Mouse (Mus musculus) right cerebral cortex, adult 18-20 months (tissue): ENCODE results near the gene Gabarapl2.
A peak's percentile ranks its signal among the peaks of the same experiment; 100 is the strongest.
"Not testable (repeated sequence)": the region's sequence is repeated elsewhere in the genome, so short reads cannot be mapped to it uniquely, and the experiment has no call there.

ENCODE experiments used
- DNase-seq: peaks from one replicate; pipeline ENCODE4 v3.0.0; 2022; ENCODE audit warnings: mixed read lengths

Gene Gabarapl2

DNA sequence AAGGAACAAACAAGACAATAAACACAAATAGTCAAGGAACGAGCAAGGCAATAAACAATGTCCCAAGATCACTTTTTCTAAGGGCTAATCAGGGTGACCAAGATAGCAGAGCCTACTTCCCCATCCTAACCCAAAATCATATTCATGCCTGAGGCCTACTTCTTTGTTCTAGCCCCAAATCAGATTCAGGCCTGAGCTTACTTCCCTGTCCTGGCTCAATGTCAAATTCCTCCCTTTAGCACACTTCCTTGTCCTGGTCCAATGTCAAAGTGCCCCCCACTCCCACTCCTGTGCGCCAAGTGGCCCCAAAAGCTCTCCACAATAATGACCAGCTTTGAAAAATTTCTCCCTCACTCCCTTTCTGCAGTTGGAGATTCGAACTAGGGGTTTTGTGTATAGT is 3.3 kb upstream of the Gabarapl2 start:
- DNase-seq = no peak

DNA sequence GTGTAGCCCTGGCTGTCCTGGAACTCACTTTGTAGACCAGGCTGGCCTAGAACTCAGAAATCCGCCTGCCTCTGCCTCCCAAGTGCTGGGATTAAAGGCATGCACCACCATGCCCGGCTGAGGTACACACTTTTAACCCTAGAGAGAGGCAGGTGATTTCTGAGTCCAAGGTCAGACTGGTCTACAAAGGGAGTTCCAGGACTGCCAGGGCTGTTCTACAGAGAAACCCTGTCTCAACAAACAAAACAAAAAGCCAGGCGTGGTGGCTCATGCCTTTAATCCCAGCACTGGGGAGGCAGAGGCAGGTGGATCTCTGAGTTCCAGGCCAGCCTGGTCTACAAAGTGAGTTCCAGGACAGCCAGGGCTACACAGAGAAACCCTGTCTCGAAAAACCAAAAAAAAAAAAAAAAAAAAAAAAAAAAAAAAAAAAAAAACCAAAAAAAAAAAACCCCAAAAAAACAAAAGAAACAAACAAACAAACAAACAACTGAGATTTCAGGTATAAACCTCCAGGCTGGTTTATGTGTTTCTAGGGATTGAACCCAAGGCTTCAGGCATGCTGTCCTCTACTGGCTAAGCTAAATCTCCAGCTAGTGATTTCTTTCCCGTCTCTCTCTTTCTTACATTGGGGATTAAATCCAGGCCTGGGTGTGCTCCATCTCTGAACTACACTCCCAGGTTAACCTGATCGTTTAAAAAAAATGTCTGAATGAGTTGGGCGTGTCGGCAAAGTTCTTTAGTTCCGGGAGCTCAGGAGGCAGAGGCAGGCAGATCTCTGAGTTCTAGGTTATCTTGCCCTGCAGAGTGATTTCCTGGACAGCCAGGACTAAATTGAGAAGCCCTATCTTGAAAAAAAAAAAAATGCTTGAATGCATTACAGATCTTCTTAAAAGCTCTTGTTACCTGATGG is 2.2 kb upstream of the Gabarapl2 start:
- DNase-seq = not testable (repeated sequence)

DNA sequence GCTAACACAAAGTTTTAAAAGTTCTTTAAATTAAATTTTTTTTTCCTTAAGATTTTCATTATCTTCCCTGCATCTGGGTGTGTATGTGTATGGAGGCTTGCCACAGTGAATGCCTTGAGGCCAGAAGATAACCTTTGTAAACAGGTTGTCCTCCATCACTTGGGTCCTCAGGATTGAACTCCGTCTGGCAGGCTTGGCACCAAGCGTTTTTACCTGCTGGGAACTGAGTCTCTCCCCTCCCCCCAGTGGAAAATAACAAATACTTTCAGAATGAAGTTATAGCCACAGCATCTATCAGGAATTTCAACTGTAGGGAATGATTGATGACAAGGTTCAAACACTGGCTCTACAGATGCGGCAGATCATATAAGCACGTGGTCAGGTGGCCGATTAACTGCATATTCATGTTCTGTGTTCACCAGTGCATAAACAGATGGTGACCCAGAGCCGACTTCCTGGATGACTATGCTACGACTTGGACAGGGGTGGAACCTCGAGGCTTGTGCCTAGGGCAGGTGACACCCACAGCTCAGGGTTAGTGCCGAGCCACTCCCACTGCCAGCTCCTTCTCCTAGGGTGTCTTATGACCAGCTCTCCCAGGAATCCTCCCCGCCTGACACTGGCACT is 874 bp upstream of the Gabarapl2 start:
- DNase-seq = no peak

DNA sequence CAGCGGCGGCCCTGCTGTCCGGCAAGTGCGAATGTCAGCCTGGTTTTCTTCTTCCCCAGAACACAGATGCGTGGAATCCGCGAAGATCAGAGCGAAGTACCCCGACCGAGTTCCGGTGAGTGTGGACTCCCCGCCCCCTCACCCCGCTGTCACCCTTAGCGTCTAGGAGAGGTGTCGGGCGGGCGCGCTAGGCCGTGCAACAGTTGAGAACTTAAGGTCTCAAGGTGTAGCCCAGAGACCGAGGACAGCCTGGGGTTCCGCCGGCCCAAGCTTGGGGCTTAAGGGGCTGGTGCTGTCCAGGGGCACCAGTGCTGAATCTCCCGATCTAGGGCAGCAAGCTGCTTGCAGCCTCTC is 575 bp downstream of the Gabarapl2 start:
- DNase-seq = no peak

DNA sequence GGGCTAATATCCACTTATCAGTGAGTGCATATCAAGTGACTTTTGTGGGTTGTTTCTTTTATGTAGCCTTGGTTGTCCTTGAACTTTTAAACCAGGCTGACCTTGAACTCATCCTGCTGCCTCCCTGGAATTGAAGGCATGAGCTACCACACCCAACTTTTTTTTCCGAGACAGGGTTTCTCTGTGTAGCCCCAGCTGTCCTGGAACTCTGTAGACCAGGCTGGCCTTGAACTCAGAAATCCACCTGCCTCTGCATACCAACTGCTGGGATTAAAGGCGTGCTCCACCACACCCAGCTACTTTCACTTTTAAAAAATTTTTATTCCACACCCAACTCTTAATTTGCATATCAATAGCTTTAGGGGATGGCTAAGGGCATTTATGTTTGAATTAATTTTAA is 3.0 kb downstream of the Gabarapl2 start:
- no peak for DNase-seq

DNA sequence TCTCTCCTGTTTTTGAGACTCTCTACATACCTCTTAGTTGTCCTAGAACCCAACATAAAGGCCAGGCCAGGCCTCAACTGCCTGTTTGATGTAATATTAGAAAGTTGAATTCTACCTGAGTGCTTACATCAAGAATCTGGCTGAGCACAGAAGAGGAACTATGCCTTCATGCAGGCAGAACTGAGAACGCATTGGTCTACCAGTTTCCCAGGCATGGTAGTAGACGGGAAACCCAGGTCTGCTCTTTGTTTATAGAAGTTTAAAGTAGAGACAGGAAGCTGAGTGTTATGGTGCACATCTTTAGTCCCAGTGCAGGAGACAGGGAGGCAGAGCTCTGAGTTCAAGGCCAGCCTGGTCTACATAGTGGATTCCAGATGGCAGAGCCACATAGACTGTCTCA is 6.6 kb downstream of the Gabarapl2 start:
- DNase-seq = no peak

DNA sequence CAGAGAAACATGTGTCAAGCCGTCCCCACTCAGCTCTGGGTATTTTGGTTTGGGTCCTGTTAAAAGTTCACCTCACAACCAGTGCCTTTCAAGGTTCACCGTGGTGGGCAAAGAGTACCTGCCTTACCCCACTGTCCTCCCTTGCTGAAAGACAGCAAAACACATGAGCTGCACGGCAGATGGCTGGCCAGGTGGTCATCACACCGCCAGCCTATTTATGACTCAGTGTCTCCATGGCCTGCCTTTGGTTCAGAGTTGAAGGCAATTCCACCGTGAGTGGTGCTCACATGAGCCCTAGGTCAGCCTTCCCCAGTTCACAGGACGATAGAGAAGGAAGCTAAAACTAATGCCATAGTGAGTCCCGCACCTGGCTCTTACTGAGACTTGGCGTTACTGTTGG is 7.5 kb downstream of the Gabarapl2 start:
- no peak for DNase-seq

DNA sequence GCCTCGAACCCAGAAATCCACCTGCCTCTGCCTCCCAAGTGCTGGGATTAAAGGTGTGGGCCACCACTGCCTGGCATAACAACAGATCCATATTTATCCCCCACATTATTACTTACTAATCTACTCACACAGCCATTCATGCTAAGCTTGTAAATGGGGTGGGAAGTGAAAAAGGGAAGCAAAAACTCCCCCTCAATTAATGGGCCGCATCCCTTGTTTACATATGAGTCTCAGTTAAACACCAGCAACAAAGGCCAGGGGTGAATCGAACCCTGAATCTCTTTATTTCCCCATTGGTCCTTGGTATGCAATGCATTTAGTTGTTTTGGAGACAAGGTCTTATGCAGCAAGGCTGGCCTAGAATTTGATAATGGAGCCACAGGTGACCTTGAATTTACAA is 10.3 kb downstream of the Gabarapl2 start:
- no peak for DNase-seq

DNA sequence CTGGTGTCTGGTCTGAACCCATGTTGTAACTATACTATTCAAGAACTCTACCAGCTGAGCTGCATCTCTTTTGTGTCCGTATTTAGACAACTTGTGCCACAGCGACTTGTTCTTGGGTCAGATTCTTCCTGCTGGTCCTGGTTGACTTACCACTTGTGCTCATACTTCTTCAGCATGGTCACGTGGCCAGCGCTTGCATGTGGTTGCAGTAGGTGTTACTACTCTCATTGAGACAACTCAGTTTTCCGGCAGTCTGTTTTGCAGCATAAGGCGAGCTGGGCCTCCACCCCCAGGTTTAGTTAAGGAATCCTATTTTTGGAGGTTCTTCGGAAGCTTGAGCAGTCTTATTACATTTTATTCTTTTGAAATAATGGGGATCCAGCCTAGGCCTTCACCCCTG is 10.8 kb downstream of the Gabarapl2 start:
- DNase-seq = peak; percentile 79

DNA sequence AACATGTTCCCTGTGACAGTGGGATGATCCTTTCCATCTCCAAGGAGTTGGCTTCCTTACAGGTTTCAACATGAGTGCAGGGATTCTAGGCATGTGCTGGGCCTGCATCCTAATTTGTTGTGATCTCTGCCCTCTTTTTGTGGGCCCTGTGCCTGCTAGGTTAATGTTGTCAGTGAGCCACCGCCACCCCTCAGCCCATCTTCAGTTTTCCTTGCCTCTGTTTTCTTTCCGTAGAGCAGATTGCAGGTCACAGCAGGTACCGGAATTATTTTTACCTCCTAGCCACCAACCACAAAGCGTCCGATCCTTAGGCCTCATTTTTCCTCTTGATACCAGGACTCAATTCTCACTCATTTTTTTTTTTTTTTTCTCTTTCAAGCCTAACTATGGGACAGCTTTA is 11.4 kb downstream of the Gabarapl2 start:
- no peak for DNase-seq

DNA sequence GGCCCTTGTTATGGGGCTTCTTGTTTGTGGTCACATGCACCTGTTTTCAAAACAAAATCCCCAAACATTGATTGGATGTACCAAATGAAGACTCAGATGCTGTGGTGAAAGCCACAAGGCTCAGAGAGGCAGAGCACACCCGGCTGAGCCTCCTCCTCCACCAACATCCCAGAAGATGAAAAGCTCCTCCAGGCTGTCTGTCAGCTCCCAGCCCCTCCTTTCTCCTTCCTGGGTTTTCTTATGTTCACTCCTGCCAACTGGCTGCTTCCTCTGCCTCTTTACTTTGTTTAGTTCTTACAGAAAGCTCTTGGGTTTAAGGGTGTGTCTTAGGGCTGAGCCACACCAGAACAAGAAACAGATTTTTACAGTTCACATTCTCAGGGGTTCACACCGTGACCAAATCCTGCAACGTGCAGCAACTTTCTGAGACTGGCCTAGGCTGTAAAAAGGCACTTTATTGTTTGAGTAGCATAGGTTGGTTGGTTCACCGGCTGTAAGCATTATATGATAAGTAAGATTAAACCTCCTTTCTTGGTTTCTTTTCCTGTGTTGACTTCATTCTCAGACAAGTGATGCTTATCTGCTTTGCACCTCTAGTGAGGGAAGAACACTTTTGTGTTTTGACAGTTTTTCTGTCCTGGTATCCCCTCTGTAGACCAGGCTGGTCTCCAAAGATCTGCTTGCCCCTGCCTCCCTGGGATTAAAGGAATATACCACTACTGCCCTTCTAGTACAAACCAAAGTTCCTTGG is 14.5 kb downstream of the Gabarapl2 start:
- DNase-seq = no peak

DNA sequence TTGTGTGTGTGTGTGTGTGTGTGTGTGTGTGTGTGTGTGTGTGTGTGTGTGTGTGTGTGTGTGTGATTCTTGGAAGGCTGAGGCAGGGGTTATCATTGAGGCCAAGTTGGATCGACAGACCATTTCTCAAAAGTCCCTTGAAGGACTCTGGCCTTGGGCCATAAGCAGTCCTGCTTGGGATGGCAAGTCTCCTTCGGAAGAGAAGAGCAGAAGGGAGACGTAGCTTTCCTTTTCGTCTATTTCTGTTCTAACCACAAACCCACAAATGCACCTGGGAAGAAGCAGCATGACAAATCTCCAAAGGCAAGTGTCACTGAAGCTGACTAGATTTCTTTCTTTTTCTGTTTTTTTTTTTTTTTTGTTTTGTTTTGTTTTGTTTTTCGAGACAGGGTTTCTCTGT is 15.4 kb downstream of the Gabarapl2 start:
- no peak for DNase-seq

DNA sequence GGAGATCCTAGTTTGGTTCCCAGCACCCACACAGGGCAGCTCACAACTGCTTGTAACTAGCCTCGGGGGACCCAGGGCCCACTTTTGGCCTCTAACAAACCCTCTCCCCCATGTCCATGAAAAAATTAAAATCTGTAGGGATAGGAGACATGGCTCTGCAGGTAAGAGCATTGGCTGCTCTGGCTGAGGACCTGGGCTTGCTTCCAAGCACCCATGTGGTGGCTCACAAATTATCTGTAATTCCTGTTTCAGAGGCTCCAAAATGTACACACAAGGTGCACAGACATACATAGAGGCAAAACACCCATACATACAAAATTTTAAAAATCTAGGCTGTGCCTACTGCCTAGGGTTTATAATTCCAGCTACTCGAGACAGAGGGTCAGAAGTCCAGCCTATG is 16.7 kb downstream of the Gabarapl2 start:
- no peak for DNase-seq

DNA sequence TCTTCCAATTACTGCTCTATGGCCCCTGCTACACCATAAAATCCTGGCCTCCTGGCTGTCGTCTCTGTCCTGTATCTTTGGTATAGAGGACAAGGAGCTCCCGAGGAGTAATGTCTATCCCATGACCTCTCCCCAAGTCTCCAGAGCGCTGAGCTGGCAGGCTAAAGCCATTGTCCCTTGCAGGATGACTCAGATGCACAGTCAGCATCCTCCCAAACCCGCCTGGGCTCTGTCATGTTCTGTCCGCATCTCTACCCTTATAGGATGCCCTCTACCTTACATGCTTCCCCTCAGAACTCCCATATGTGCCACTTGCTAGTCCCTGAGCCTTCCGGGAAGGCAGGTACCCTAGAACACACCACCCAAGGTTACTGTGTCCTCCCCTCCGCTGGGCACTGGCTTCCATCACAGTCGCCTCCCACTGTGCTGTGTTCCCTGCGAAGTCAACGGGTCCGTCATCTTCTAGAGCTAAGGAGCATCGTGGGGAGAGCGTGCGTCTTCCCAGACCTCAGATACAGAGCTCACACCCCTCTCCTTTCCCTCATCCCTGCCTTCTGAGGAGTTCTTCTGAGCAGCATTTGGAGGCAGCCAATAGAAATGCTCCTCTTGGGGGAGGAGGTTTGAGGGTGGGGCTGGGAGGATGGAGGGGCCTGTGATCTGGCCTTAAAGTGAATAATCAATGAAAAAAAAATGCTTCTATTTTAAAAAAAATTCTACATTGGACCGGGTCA is 20.3 kb downstream of the Gabarapl2 start:
- DNase-seq = no peak

DNA sequence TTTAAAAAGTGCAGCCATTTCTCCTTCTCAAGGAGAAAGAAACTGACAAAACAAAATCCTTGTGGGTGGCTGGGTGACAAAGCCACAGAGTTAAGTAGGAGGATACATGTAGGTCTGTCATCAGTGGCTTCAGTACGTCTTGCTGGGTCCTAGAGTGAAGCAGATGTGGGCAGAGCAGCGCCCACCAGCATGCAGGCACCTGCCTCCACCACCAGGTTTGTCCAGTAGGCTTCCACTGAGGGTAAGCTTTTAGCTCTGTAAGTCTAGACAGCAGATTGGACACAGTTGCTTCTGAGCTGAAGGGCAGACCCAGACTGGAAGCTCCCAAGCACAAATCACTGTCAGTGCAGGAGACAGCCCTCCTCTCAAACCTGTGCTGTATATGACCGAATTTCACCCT is 20.8 kb downstream of the Gabarapl2 start:
- peak; percentile 8 for DNase-seq

DNA sequence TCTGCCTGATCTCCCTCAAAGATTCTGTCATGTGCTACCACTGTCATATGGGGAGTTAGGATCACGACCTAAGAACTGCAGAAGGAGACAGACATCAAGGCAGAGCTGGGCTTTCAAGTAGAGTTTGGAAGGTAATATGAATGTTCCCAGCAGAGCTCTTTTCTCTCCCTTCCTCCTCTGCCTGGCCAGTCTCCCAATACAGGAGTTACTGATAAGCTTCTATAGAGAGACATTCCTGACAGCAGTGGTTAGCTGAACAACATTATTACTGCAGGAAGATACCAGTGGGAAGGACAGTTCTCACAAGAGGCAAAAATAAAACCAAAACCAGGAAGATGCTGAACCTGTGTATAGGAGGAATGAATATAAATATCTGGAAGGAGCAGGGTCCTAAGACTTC is 22.1 kb downstream of the Gabarapl2 start:
- no peak for DNase-seq

DNA sequence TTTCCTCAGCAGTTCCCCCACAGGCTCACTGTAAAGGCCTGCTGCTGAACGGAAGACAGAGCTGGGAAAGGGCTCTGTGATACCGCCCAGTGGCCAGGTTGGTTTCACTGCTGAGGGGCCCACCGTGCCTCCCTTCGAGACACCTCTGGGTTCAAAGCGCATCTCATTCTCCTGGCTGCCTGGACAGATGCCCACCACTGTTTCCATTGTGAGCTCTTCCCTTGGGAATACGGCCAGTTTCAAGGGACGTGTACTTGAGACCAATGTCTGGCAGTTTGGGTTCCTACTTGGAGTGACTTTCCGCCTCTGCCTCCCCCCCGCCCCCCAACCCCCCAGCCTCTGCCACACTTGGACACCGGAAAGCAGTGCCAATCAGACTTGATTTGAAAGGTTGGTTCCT is 22.6 kb downstream of the Gabarapl2 start:
- no peak for DNase-seq

DNA sequence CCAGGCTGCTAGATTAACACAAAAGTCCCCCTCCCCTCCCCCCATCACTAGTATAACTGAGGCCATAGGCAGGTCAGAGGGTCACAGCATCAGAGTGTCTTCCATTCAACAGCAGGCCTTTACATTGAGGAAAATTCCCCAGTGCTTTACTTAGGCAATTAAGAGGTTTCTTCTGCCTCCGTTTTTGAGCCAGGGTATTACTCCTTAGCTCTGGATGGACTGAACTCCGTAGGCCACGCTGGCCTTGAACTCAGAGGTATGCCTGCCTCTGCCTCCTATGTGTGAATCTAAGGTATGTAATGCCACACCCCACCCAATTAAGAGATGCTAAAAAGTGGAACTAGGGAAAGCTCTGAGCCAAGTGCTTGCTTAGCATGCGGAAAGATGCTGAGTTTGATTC is 23.0 kb downstream of the Gabarapl2 start:
- no peak for DNase-seq

DNA sequence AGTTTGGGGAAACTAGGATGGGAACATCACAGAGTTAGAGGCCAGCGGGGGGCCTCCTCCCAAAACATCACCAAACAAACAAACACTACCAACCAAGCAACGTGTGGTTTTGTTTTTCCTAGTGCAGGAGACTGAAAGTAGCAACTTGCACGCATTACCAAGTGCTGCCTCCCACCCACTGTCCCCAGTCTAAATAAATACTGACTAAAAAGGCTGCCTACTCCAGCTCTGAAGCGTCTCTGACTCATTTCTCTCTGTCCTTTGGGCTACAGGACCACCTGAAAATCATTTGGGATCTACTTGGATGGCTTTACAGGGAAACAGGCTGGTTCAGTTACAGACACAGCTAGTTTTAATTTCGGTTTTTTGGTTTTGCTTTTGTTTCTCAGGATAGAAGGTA is 23.8 kb downstream of the Gabarapl2 start:
- peak; percentile 18 for DNase-seq

DNA sequence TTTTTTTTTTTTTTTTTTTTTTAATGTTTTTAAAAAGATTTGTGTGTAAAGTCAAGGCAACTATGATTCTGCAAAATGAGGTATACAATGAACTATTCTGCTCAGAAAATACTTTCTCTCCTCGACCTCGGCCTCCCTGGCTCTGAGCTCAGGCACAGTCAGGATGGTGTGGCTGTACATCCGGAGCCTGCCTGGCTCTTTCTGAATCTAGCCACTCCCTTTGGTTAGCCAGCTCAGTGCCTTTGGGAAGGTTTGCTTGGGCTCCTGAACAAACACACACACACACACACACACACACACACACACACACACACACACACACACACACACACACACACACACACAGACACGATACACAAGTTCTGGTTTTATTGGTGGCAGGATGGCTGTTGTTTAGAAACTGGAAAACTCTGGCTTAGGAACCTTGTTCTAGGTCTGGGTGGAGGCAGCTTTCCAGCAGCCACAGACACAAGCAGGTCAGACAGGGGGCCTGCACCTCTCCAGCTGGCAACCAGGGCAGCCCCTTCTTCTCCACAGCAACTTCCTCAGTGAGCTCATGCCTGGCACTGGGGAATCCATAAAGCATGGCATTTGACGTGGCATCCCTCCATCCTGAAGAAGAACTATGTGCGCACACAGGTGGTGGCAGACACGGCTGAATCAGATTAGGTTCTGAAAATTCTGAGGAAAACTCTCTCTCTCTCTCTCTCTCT is 24.5 kb downstream of the Gabarapl2 start:
- no peak for DNase-seq

DNA sequence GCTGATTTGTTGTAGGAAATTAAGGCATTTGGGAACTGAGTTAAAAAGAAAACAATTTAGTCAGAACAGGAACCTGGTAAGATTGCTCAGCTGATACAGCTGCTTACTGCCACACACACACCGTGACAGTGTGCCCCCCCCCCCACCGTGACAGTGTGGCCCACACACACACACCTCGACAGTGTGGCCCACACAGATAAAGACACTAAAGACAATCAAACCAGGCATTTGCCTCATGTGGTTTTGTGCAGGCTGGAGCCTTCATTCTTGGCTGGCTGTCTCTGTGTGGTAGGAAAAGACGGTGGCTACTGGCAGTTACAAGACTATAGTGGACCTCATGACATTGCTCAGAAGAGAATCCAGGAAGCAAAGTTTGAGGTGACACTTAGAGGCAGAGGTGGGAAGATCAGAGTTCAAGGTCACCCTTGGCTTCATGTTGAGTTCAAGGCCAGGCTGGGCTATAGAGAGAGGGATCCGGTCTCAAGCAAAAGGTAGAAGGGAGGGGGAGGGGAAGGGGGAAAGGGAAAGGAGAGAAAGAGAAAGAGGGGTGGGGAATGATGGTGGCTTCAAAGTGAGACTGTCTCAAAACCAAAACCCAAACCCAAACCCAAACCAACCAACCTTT is 26.9 kb downstream of the Gabarapl2 start:
- no peak for DNase-seq

DNA sequence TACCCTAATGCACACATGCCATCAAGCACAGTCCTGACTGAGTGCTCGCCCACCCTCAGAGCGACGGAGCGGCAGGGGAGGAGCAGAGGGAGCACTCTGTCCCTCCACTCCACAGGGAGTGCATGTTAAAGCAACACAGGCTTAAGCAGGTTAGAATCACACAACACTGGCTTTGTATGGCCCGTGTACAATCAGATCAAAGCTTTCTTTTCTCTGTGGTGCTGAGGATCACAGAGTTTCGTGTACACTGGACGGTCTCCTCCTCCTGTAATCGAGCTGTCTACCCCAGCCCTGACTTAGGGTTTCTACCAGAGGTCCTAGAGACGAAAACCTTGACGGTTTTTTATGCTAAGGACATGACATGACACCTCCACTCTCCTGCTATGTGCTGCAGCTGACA is 28.0 kb downstream of the Gabarapl2 start:
- no peak for DNase-seq
